Mouse (Mus musculus) pancreas, adult 10 weeks (tissue): ENCODE measurements around the gene Olfr773. TPM values are rescaled to one million over a fixed set of nuclear protein-coding genes. Genes with fewer than 3 reads are reported as not detected.

ENCODE experiments used
- polyA plus RNA-seq: library from polyadenylated mRNA; stranded (reverse); fragments of 350-450 nt; fragmentation: Illumina TruSeq; extraction: RNeasy Lipid Tissue Mini Kit (QIAGEN cat#74804); gene quantifications from one replicate; pipeline ENCODE4 v1.2.3, GENCODE M21; 2015; ENCODE audit warnings: low read depth, low replicate concordance; ENCODE audit not compliant: insufficient read depth

Gene Olfr773
- not detected for polyA plus RNA-seq

DNA sequence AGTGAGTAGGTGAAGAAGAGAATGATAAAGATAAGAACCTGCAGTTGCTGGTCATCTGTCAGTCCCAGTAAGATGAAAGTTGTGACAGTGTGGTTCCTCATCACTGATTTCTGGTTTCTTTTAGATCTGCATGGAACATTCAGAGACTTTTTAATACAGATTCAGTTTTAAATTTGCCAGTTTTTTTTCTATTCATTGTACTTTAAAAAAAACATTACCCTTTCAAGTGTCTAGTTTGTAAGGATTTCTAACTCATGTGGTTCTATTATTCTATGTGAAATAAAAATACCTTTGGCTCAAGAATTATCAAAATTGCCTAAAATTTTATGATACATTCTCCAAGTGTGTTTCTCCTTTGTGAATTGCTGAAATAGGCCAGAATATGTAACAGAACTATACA lies at the start of gene Olfr773:
Gene Olfr773, minus strand, starts transcription at position 101 of the 400 bp plus-strand sequence.

DNA sequence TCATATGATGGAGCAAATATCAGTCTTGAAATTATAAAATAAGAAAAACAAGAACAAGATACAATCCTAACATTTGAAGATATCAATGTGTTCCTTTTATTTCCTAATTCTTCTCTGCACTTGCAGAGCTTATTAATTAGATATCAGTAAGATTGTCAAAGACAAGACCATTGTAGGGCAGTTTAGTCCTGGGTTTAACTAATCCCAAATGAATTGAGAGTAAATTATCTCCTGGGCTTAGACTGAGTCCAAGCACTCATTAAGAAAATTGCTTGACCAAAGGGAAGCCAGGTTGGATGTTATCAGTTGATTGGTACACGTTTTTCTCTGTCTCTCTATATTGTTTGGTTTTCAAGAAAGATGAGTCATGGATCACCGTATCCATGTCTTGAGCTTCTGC lies 48.7 kb upstream of the Olfr773 start, which contains the start of gene Olfr774:
Gene Olfr774, plus strand, starts transcription at position 301 of the 400 bp plus-strand sequence.

DNA sequence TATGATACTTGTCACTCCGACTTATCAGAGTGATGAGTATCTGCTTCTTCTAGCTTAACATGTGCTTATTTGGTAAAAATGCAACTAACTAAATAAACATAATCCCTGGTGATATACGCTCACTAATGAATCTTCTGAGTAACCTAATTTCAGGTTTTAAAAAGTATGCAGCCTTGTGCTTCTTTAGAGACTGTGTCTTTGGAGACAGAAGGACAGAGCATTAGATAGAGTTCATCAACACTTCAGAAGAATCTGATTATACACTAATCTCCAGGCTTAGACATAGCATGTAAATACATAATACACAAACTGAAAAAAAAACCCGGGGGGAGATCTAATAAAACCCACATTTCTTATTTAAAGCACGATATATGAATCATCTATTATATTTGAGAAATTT lies 9.4 kb downstream of the Olfr773 start, which contains the start of gene Olfr772:
Gene Olfr772, minus strand, starts transcription at position 101 of the 400 bp plus-strand sequence.

DNA sequence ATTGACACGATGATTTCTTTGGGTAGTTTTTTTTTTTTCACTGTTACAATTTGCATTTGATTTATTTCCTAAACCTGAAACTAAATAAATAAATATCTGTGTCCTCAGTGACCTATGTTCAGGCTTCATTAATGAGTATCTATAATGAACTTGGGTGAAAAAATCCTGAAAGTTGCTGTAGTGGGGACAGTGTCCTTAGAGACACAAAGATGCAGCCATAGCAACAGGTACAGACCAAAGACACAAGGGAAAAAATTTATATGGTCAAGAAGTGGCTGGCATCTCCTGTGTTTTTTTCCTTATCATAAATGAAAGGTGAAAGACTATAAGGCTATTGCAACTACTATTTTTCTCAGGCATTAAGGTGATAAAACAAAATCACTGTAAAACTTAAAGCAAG lies 22.6 kb downstream of the Olfr773 start, which contains the start of gene Olfr771:
Gene Olfr771, minus strand, starts transcription at position 101 of the 400 bp plus-strand sequence.

DNA sequence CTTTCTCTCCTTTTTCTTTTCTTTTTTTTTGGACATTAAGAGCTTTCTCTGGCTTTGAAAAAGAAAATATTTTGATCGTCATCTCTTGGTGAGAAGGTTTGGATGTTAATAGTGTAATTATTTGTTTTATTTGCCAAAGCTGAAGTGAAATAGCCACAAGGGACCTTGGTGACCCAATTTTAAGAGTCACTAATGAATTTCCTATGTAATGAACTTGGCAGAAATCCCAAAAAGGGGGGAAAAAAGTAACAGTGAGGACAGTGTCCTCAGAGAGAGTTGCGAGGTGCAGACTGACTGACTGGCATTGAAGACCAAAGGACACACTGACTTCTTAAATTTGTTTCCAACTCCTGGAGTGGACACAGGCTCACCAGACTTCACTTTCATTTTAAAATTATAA lies 48.3 kb downstream of the Olfr773 start, which contains the start of gene Olfr770:
Gene Olfr770, minus strand, starts transcription at position 101 of the 400 bp plus-strand sequence.

Other genes with a start within 250 kb of the Olfr773 start
- gene Mettl7b, start 226.4 kb downstream of the Olfr773 start, polyA plus RNA-seq, result not detected
- not detected for gene Olfr9, start 198.0 kb downstream of the Olfr773 start, polyA plus RNA-seq
- gene Olfr763, start 176.6 kb downstream of the Olfr773 start, polyA plus RNA-seq, result not detected
- not detected for gene Olfr764-ps1, start 147.5 kb downstream of the Olfr773 start, polyA plus RNA-seq
- gene Olfr765, start 137.4 kb downstream of the Olfr773 start, polyA plus RNA-seq, result not detected
- gene Olfr766-ps1, start 118.4 kb downstream of the Olfr773 start, polyA plus RNA-seq, result not detected
- not detected for gene Olfr767, start 104.5 kb downstream of the Olfr773 start, polyA plus RNA-seq
- gene Olfr768, start 88.0 kb downstream of the Olfr773 start, polyA plus RNA-seq, result not detected
- gene Olfr769, start 69.6 kb downstream of the Olfr773 start, polyA plus RNA-seq, result not detected
- not detected for gene Olfr770, start 48.4 kb downstream of the Olfr773 start, polyA plus RNA-seq
- not detected for gene Olfr771, start 22.7 kb downstream of the Olfr773 start, polyA plus RNA-seq
- gene Olfr772, start 9.5 kb downstream of the Olfr773 start, polyA plus RNA-seq, result not detected
- gene Olfr774, start 48.8 kb upstream of the Olfr773 start, polyA plus RNA-seq, result not detected
- gene Olfr775, start 61.0 kb upstream of the Olfr773 start, polyA plus RNA-seq, result not detected
- gene Olfr776, start 71.7 kb upstream of the Olfr773 start, polyA plus RNA-seq, result not detected
- not detected for gene Olfr777, start 84.1 kb upstream of the Olfr773 start, polyA plus RNA-seq
- gene Olfr780, start 130.7 kb upstream of the Olfr773 start, polyA plus RNA-seq, result not detected
- gene Olfr781, start 141.4 kb upstream of the Olfr773 start, polyA plus RNA-seq, result not detected
- gene Olfr782, start 161.4 kb upstream of the Olfr773 start, polyA plus RNA-seq, result not detected
- gene Olfr784, start 196.7 kb upstream of the Olfr773 start, polyA plus RNA-seq, result not detected
- gene Olfr785, start 218.0 kb upstream of the Olfr773 start, polyA plus RNA-seq, result not detected
- not detected for gene Olfr786, start 239.9 kb upstream of the Olfr773 start, polyA plus RNA-seq